Mouse (Mus musculus) testis, adult 2 months (tissue): ENCODE results near the gene Maml3.

ENCODE experiments used
- CTCF ChIP-seq: fragments of 200-500 bp; IDR thresholded peaks from 2 replicates; pipeline ENCODE4 v1.5.1; 2012; ENCODE audit warnings: low read depth, mild to moderate bottlenecking, inconsistent platforms, low read length, moderate library complexity; ENCODE audit not compliant: control insufficient read depth, insufficient read depth, insufficient replicate concordance
- POLR2A ChIP-seq: fragments of 200-500 bp; IDR thresholded peaks from 2 replicates; pipeline ENCODE4 v1.6.1; 2012; ENCODE audit warnings: low read depth, mild to moderate bottlenecking, inconsistent platforms, low read length, moderate library complexity; ENCODE audit not compliant: control insufficient read depth

DNA sequence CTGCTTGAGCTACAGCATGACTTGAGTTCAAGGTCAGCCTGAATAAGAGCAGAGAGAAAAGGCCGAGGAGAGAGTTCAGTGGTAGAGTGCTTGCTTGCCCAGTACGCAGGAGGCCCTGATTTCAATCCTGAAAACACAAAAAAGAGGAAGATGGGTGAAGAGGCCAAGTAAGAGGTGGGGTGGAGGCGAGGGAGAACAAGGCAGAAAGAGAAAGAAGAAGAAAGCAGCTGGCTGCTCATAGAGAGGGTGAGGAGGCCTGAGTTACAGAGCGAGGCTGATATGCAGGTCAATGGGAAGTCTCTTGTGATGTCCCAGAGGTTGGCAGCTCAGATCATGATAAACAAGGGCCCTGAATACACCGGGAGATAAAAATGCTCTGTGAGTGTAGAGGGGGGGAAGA is 165.8 kb downstream of the Maml3 start:
- TF ChIP-seq CTCF = no peak
- TF ChIP-seq POLR2A = no peak
